Mouse (Mus musculus): Measurements from ENCODE around the gene Ccn6. TPM values are rescaled to one million over a fixed set of nuclear protein-coding genes. Genes with fewer than 3 reads are reported as not detected.

Gene Ccn6
- not detected in 2 replicates for polyA plus RNA-seq (2012; rRNA removed)
- polyA plus RNA-seq (2014; fragmentation: Nextera tagmentation; extraction: Ambion mirVana), result 0.08 and 0.15 TPM in 2 replicates

- DNase-seq (ENCODE audit: low read depth in 3 of 3, low spot score in 3 of 3) (no peak), ATAC-seq (ENCODE audit: insufficient read depth) (no peak)
- Histone ChIP-seq H3K27ac (no peak within 1 kb of the TSS), H3K4me3 (ENCODE audit: insufficient read depth in 1 of 2, low read depth in 2 of 2, low read length in 2 of 2) (no peak within 1 kb of the TSS), H3K36me3 (replicated peaks; ENCODE audit: control insufficient read depth, insufficient read depth, low read depth) (no peaks in the 10 kb centered on the region), H3K4me2 (ENCODE audit: low read depth) (peak within 1 kb of the TSS; percentile 20; the same call in 1 of the 2 replicates), H3K9me3 (ENCODE audit: control insufficient read depth, low read length) (no peaks in the 10 kb centered on the region), H3K27me3 (ENCODE audit: control insufficient read depth, insufficient read depth, low read length) (no peaks in the 10 kb centered on the region; the same call in 1 of the 2 replicates), H3K4me1 (replicated peaks; ENCODE audit: control insufficient read depth in 2 of 2, insufficient read depth in 2 of 2, low read length in 1 of 2) (no peaks in the 10 kb centered on the region), H3K9ac (replicated peaks) (no peak within 1 kb of the TSS)
- no peak for TF ChIP-seq CTCF (IDR thresholded peaks at IDR 0.05; ENCODE audit: low read depth)
- 75% methylated on average over 10 of the region's 10 CpGs for WGBS (ENCODE audit: insufficient replicate concordance)
Observed at GRCm38 (mm10) chr10:39163694-39164093, at the start of gene Ccn6. TSS of gene Ccn6 (minus strand) at chr10:39163794.

- TF ChIP-seq EP300 (IDR thresholded peaks at IDR 0.05; ENCODE audit: low read depth) (no peak), CTCF (IDR thresholded peaks at IDR 0.05; ENCODE audit: low read depth) (no peak)
Observed at GRCm38 (mm10) chr10:39210031-39210430, 46.4 kb upstream of the Ccn6 start.

DNA sequence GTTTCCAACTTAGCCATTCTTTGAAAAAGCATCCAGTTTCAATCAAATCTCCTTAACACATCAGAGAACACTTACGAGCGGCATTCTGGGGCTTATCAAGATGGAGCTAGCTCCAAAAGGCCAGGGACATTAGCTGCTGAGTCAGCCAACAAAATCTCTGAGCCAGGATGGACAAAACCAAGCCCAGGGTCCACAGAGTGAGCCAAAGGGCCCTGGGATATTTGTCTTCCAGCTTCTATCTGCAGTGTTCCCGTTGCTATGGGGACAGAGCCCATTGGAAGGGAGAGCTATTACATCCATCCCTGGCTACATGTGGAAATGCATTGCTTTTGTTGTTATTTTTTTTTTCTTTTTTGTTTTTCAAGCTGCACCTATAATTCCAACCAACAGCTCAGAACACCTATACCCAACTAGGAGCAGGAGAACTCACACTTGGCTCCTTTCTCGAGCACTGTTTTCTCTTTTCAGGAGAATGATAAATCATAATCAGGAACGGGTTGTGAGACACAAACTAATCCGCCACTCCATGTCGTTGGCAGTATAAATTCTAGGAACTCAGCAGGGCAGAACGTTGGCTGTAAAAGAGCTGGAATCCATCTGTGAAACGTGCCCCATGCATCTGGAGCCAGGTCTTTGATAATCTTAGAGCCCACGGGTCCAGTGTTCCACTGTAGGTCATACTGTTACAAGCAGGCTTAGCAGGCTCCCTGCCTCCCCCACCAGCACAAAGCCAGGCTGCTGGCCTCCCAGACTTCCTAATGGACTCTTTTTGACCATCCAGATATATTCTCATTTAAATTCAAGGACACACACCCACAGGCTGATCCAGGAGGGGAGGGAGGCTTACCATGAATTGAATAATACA lies 45.8 kb upstream of the Ccn6 start:
- no peaks in the 10 kb centered on the region for H3K4me1 ChIP-seq (replicated peaks; ENCODE audit: control insufficient read depth in 2 of 2, insufficient read depth in 2 of 2, low read length in 1 of 2)
- ATAC-seq (ENCODE audit: insufficient read depth) (no peak), DNase-seq (ENCODE audit: low read depth in 3 of 3, low spot score in 3 of 3) (no peak)
- no peaks in the 10 kb centered on the region for H3K36me3 ChIP-seq (replicated peaks; ENCODE audit: control insufficient read depth, insufficient read depth, low read depth)
- WGBS (ENCODE audit: insufficient replicate concordance), result 45% methylated on average over 10 of the region's 10 CpGs
- no peak overlapping the region for H3K4me2 ChIP-seq (ENCODE audit: low read depth)
- no peak overlapping the region for H3K27ac ChIP-seq
- no peak overlapping the region for H3K9ac ChIP-seq (replicated peaks)
- no peaks in the 10 kb centered on the region for H3K9me3 ChIP-seq (ENCODE audit: control insufficient read depth, low read length)
- H3K4me3 ChIP-seq (ENCODE audit: insufficient read depth in 1 of 2, low read depth in 2 of 2, low read length in 2 of 2), result no peak overlapping the region
- no peak for TF ChIP-seq EP300 (IDR thresholded peaks at IDR 0.05; ENCODE audit: low read depth)
- no peak for TF ChIP-seq CTCF (IDR thresholded peaks at IDR 0.05; ENCODE audit: low read depth)
- no peaks in the 10 kb centered on the region for H3K27me3 ChIP-seq (ENCODE audit: control insufficient read depth, insufficient read depth, low read length)

More at GRCm38 (mm10) chr10:39210031-39210430, 46.4 kb upstream of the Ccn6 start:
- Histone ChIP-seq H3K9ac (replicated peaks) (no peak overlapping the region), H3K27ac (no peak overlapping the region), H3K27me3 (ENCODE audit: control insufficient read depth, insufficient read depth, low read length) (no peaks in the 10 kb centered on the region), H3K9me3 (ENCODE audit: control insufficient read depth, low read length) (no peaks in the 10 kb centered on the region), H3K36me3 (replicated peaks; ENCODE audit: control insufficient read depth, insufficient read depth, low read depth) (no peaks in the 10 kb centered on the region), H3K4me1 (replicated peaks; ENCODE audit: control insufficient read depth in 2 of 2, insufficient read depth in 2 of 2, low read length in 1 of 2) (no peaks in the 10 kb centered on the region), H3K4me2 (ENCODE audit: low read depth) (no peak overlapping the region), H3K4me3 (ENCODE audit: insufficient read depth in 1 of 2, low read depth in 2 of 2, low read length in 2 of 2) (no peak overlapping the region)
- ATAC-seq (ENCODE audit: insufficient read depth), result no peak
- DNase-seq (ENCODE audit: low read depth in 3 of 3, low spot score in 3 of 3), result no peak

GRCm38 (mm10) chr10:39208712-39209111 lies 45.1 kb upstream of the Ccn6 start:
- Histone ChIP-seq H3K9ac (replicated peaks) (no peak overlapping the region), H3K27me3 (ENCODE audit: control insufficient read depth, insufficient read depth, low read length) (no peaks in the 10 kb centered on the region), H3K27ac (no peak overlapping the region), H3K9me3 (ENCODE audit: control insufficient read depth, low read length) (no peaks in the 10 kb centered on the region), H3K4me2 (ENCODE audit: low read depth) (no peak overlapping the region), H3K4me1 (replicated peaks; ENCODE audit: control insufficient read depth in 2 of 2, insufficient read depth in 2 of 2, low read length in 1 of 2) (no peaks in the 10 kb centered on the region), H3K4me3 (ENCODE audit: insufficient read depth in 1 of 2, low read depth in 2 of 2, low read length in 2 of 2) (no peak overlapping the region), H3K36me3 (replicated peaks; ENCODE audit: control insufficient read depth, insufficient read depth, low read depth) (no peaks in the 10 kb centered on the region)
- DNase-seq (ENCODE audit: low read depth in 3 of 3, low spot score in 3 of 3) (no peak), ATAC-seq (ENCODE audit: insufficient read depth) (no peak)
- TF ChIP-seq EP300 (IDR thresholded peaks at IDR 0.05; ENCODE audit: low read depth) (no peak), CTCF (IDR thresholded peaks at IDR 0.05; ENCODE audit: low read depth) (no peak)
- 57% methylated on average over 4 of the region's 4 CpGs for WGBS (ENCODE audit: insufficient replicate concordance)

GRCm38 (mm10) chr10:39207310-39207855 lies 43.8 kb upstream of the Ccn6 start:
- no peaks in the 10 kb centered on the region for H3K9me3 ChIP-seq (ENCODE audit: control insufficient read depth, low read length)
- no peak overlapping the region for H3K27ac ChIP-seq
- H3K4me1 ChIP-seq (replicated peaks; ENCODE audit: control insufficient read depth in 2 of 2, insufficient read depth in 2 of 2, low read length in 1 of 2), result no peaks in the 10 kb centered on the region
- TF ChIP-seq EP300 (IDR thresholded peaks at IDR 0.05; ENCODE audit: low read depth), result no peak
- TF ChIP-seq CTCF (IDR thresholded peaks at IDR 0.05; ENCODE audit: low read depth), result no peak
- DNase-seq (ENCODE audit: low read depth in 3 of 3, low spot score in 3 of 3) (no peak), ATAC-seq (ENCODE audit: insufficient read depth) (no peak)
- no peak overlapping the region for H3K9ac ChIP-seq (replicated peaks)
- H3K4me3 ChIP-seq (ENCODE audit: insufficient read depth in 1 of 2, low read depth in 2 of 2, low read length in 2 of 2), result no peak overlapping the region
- no peaks in the 10 kb centered on the region for H3K36me3 ChIP-seq (replicated peaks; ENCODE audit: control insufficient read depth, insufficient read depth, low read depth)
- no peak overlapping the region for H3K4me2 ChIP-seq (ENCODE audit: low read depth)
- H3K27me3 ChIP-seq (ENCODE audit: control insufficient read depth, insufficient read depth, low read length), result no peaks in the 10 kb centered on the region
- 44% methylated on average over 3 of the region's 3 CpGs for WGBS (ENCODE audit: insufficient replicate concordance)

All from liver, embryonic 14.5 days (tissue).